Mouse (Mus musculus) limb, embryonic 14.5 days (tissue): ENCODE data around the gene Grip1. TPM values are rescaled to one million over a fixed set of nuclear protein-coding genes. Genes with fewer than 3 reads are reported as not detected.

Experiments
- ATAC-seq: fragments of 200-750 bp; cut with Nextera tagmentation; 2 replicates; pipeline ENCODE4 v1.8.0; 2017; ENCODE audit warnings: low read depth, moderate number of reproducible peaks, moderate TSS enrichment; ENCODE audit not compliant: low FRiP score
- DNase-seq: peaks from one replicate; pipeline ENCODE4 v3.0.0-alpha.2; 2015; ENCODE audit warnings: low spot score
- H3K27ac ChIP-seq: fragments of 300-500 bp; sonication (generic); replicated peaks from 2 replicates; pipeline ENCODE4 v1.5.1; 2014; ENCODE audit warnings: low read depth, mild to moderate bottlenecking, low read length, moderate library complexity, mixed read lengths
- H3K27me3 ChIP-seq: fragments of 300-500 bp; sonication (generic); 2 replicates; pipeline ENCODE4 v1.6.1; 2014; ENCODE audit warnings: low read length, mixed read lengths; ENCODE audit not compliant: control insufficient read depth, insufficient read depth
- H3K36me3 ChIP-seq: fragments of 300-500 bp; sonication (generic); 2 replicates; pipeline ENCODE4 v1.6.1; 2014; ENCODE audit warnings: mild to moderate bottlenecking, low read length, moderate library complexity, mixed read lengths; ENCODE audit not compliant: control insufficient read depth, insufficient read depth
- H3K4me1 ChIP-seq: fragments of 300-500 bp; sonication (generic); 2 replicates; pipeline ENCODE4 v1.6.1; 2014; ENCODE audit warnings: antibody characterized with exemption, low read length, mixed read lengths; ENCODE audit not compliant: control insufficient read depth, insufficient read depth
- H3K4me2 ChIP-seq: fragments of 300-500 bp; sonication (generic); replicated peaks from 2 replicates; pipeline ENCODE4 v1.6.1; 2014; ENCODE audit warnings: low read depth, mild to moderate bottlenecking, low read length, moderate library complexity; ENCODE audit not compliant: severe bottlenecking
- H3K4me3 ChIP-seq: fragments of 300-500 bp; sonication (generic); replicated peaks from 2 replicates; pipeline ENCODE4 v1.5.1; 2014; ENCODE audit warnings: low read length
- H3K9ac ChIP-seq: fragments of 300-500 bp; sonication (generic); 2 replicates; pipeline ENCODE4 v1.6.1; 2014; ENCODE audit warnings: mild to moderate bottlenecking, low read depth, low read length, moderate library complexity; ENCODE audit not compliant: severe bottlenecking
- H3K9me3 ChIP-seq: fragments of 300-500 bp; sonication (generic); 2 replicates; pipeline ENCODE4 v1.6.1; 2016; ENCODE audit warnings: low read length; ENCODE audit not compliant: control insufficient read depth
- POLR2A ChIP-seq: fragments of 200-500 bp; IDR thresholded peaks from 2 replicates; pipeline ENCODE4 v1.8.0; 2012; ENCODE audit warnings: inconsistent platforms, mild to moderate bottlenecking, moderate library complexity, borderline replicate concordance; ENCODE audit not compliant: insufficient read depth, insufficient read length; ENCODE audit errors: extremely low read depth
- WGBS: fragments of 180-500 bp; shearing (Covaris S2); extraction: QIAGEN DNeasy Blood & Tissue Kit; methylation state at CpG from one replicate; pipeline ENCODE4 v1.1.7; 2014; 5-methylcytosine and 5-hydroxymethylcytosine counted together
- polyA plus RNA-seq, 2 experiments: library from polyadenylated mRNA; depleted of rRNA in 1 of 2; stranded (reverse) in 1 of 2; unstranded in 1 of 2; fragments of >200 nt; fragmentation: Nextera tagmentation in 1 of 2; extraction: Ambion mirVana in 1 of 2; gene quantifications; 2 replicates each; pipeline versions ENCODE4 v1.2.1 to v1.2.3; 2012 to 2014

Grip1 gene
- polyA plus RNA-seq, 2 experiments, result 5.9 to 7.6 TPM

DNA sequence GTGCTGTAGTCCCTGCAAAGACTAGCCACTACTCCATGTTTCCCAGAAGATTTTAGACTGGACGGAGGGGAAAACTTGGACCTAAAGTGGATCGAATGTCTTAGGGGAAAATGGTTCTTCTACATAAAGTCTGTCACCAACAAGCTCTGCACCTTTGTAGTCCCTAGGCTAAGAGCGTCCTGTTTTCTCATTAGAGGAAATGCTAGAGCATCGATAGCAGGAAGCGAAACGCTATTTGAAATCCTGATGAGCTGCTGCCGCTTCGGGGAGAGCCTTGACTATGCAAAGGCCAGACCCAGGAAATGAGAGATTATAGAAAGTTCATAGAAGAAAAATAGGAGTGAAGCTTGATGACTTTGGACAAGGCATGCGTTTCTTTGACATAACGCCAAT, 671.8 kb downstream of the Grip1 start:
- 68% methylated on average over 10 of the region's 10 CpGs for WGBS
- Histone ChIP-seq H3K9ac (no peak overlapping the region), H3K9me3 (no peaks in the 10 kb centered on the region), H3K36me3 (no peaks in the 10 kb centered on the region), H3K4me2 (no peak overlapping the region), H3K27me3 (no peaks in the 10 kb centered on the region), H3K4me1 (no peaks in the 10 kb centered on the region), H3K27ac (no peak overlapping the region), H3K4me3 (no peak overlapping the region)
- no peak for ATAC-seq
- DNase-seq, result no peak
- no peak for TF ChIP-seq POLR2A

- no peak for ATAC-seq
- WGBS, result 31% methylated on average over 13 of the region's 13 CpGs
- no peak overlapping the region for H3K4me2 ChIP-seq
These were observed 675.1 kb downstream of the Grip1 start for GRCm38 (mm10) chr10:120128601-120129277.

GRCm38 (mm10) chr10:120130621-120131020, 677.0 kb downstream of the Grip1 start:
- WGBS, result 65% methylated on average over 16 of the region's 16 CpGs
- Histone ChIP-seq H3K27me3 (no peaks in the 10 kb centered on the region), H3K4me2 (no peak overlapping the region), H3K9me3 (no peaks in the 10 kb centered on the region), H3K36me3 (no peaks in the 10 kb centered on the region), H3K4me3 (no peak overlapping the region), H3K4me1 (peaks cover 8% of the 10 kb centered on the region), H3K9ac (no peak overlapping the region), H3K27ac (no peak overlapping the region)
- peak; percentile 6 for DNase-seq
- TF ChIP-seq POLR2A, result no peak
- no peak for ATAC-seq

More at GRCm38 (mm10) chr10:120128601-120129277, 675.1 kb downstream of the Grip1 start:
- Histone ChIP-seq H3K9me3 (no peaks in the 10 kb centered on the region), H3K27ac (no peak overlapping the region), H3K9ac (no peak overlapping the region), H3K36me3 (no peaks in the 10 kb centered on the region), H3K4me1 (peaks cover under 1% of the 10 kb centered on the region; the same call in 1 of the 2 replicates), H3K27me3 (no peaks in the 10 kb centered on the region), H3K4me3 (no peak overlapping the region)
- no peak for TF ChIP-seq POLR2A
- DNase-seq, result no peak

GRCm38 (mm10) chr10:120133697-120134096, 680.1 kb downstream of the Grip1 start:
- Histone ChIP-seq H3K9me3 (no peaks in the 10 kb centered on the region), H3K4me1 (peaks cover 8% of the 10 kb centered on the region), H3K27me3 (no peaks in the 10 kb centered on the region), H3K4me2 (no peak overlapping the region), H3K27ac (no peak overlapping the region), H3K4me3 (no peak overlapping the region), H3K36me3 (no peaks in the 10 kb centered on the region), H3K9ac (no peak overlapping the region)
- no peak for TF ChIP-seq POLR2A
- 22% methylated on average over 11 of the region's 11 CpGs for WGBS
- no peak for DNase-seq
- no peak for ATAC-seq

- no peak for TF ChIP-seq POLR2A
These were observed 682.5 kb downstream of the Grip1 start for GRCm38 (mm10) chr10:120136020-120136562.

More at GRCm38 (mm10) chr10:120136020-120136562, 682.5 kb downstream of the Grip1 start:
- no peak overlapping the region for H3K4me3 ChIP-seq
- no peak overlapping the region for H3K4me2 ChIP-seq
- WGBS, result 86% methylated on average over 12 of the region's 12 CpGs
- no peak overlapping the region for H3K27ac ChIP-seq
- ATAC-seq (no peak), DNase-seq (no peak)
- H3K9me3 ChIP-seq, result no peaks in the 10 kb centered on the region
- H3K36me3 ChIP-seq, result no peaks in the 10 kb centered on the region
- peaks cover 8% of the 10 kb centered on the region for H3K4me1 ChIP-seq
- H3K9ac ChIP-seq, result no peak overlapping the region
- H3K27me3 ChIP-seq, result no peaks in the 10 kb centered on the region

Other genes starting within 250 kb of the Grip1 start
- 54.9 and 80.2 TPM in 2 replicates for gene Cand1, start 213.8 kb upstream of the Grip1 start, polyA plus RNA-seq (2012; rRNA removed)
- 87.2 and 101 TPM in 2 replicates for gene Cand1, start 213.8 kb upstream of the Grip1 start, polyA plus RNA-seq (2014; fragmentation: Nextera tagmentation; extraction: Ambion mirVana)